Mouse (Mus musculus): Measurements from ENCODE around the gene Krt8.

GRCm38 (mm10) chr15:102023888-102024287 lies 19.6 kb upstream of the Krt8 start:
- no peak for TF ChIP-seq CTCF (IDR thresholded peaks at IDR 0.05; ENCODE audit: borderline replicate concordance, insufficient read depth, low read length)
- TF ChIP-seq POLR2A (IDR thresholded peaks at IDR 0.05; ENCODE audit: low read depth, low read length), result no peak

Measured in embryonic fibroblast, embryonic 13.5 days (primary cell).